Mouse (Mus musculus): Measurements from ENCODE around the gene Hist1h2be.

GRCm38 (mm10) chr13:23621532-23622174, 729 bp upstream of the Hist1h2be start:
- peak; percentile 82 for TF ChIP-seq POLR2A (IDR thresholded peaks at IDR 0.05; ENCODE audit: borderline replicate concordance, extremely low read depth, low read depth, low read length)
- TF ChIP-seq CTCF (IDR thresholded peaks at IDR 0.05; ENCODE audit: insufficient read depth, low read length), result no peak

Measured in lung, adult 2 months (tissue).